Mouse (Mus musculus): ENCODE measurements at regions not wholly inside any gene's neighbourhood (a gene's known extent, or its start where the extent isn't known, plus 50 kb on each side); places are given as distances from the start of the nearest gene placed in this dataset.

- no peak for DNase-seq (ENCODE audit: low spot score)
Observed at GRCm38 (mm10) chr10:21482659-21483058, 105.6 kb downstream of the Aldh8a1 start.

GRCm38 (mm10) chr10:21483373-21483772, 106.3 kb downstream of the Aldh8a1 start:
- DNase-seq (ENCODE audit: low spot score) = no peak

- DNase-seq (ENCODE audit: low spot score) = no peak
Observed at GRCm38 (mm10) chr10:21488374-21488930, 104.5 kb upstream of the 1700020N01Rik start.

GRCm38 (mm10) chr10:21490910-21491309, 102.0 kb upstream of the 1700020N01Rik start:
- peak; percentile 16 for DNase-seq (ENCODE audit: low spot score)

GRCm38 (mm10) chr10:21492254-21492894, 100.6 kb upstream of the 1700020N01Rik start:
- DNase-seq (ENCODE audit: low spot score) = no peak

GRCm38 (mm10) chr10:21494536-21494935, 98.4 kb upstream of the 1700020N01Rik start:
- DNase-seq (ENCODE audit: low spot score) = no peak

- no peak for DNase-seq (ENCODE audit: low spot score)
Observed at GRCm38 (mm10) chr10:21497110-21497509, 95.8 kb upstream of the 1700020N01Rik start.

GRCm38 (mm10) chr10:21498143-21498542, 94.8 kb upstream of the 1700020N01Rik start:
- no peak for DNase-seq (ENCODE audit: low spot score)

- DNase-seq (ENCODE audit: low spot score) = no peak
Observed at GRCm38 (mm10) chr10:21501658-21502057, 91.3 kb upstream of the 1700020N01Rik start.

- DNase-seq (ENCODE audit: low spot score) = no peak
Observed at GRCm38 (mm10) chr10:21504431-21504830, 88.5 kb upstream of the 1700020N01Rik start.

- DNase-seq (ENCODE audit: low spot score) = no peak
Observed at GRCm38 (mm10) chr10:21511386-21511785, 81.6 kb upstream of the 1700020N01Rik start.

- DNase-seq (ENCODE audit: low spot score) = no peak
Observed at GRCm38 (mm10) chr10:21512486-21512885, 80.5 kb upstream of the 1700020N01Rik start.

GRCm38 (mm10) chr10:21517721-21518120, 75.2 kb upstream of the 1700020N01Rik start:
- no peak for DNase-seq (ENCODE audit: low spot score)

- DNase-seq (ENCODE audit: low spot score) = no peak
Observed at GRCm38 (mm10) chr10:21520854-21521253, 72.1 kb upstream of the 1700020N01Rik start.

- DNase-seq (ENCODE audit: low spot score) = no peak
Observed at GRCm38 (mm10) chr10:21525555-21525954, 67.4 kb upstream of the 1700020N01Rik start.

GRCm38 (mm10) chr10:21528396-21528795, 64.5 kb upstream of the 1700020N01Rik start:
- DNase-seq (ENCODE audit: low spot score) = no peak

GRCm38 (mm10) chr10:21529098-21529749, 63.7 kb upstream of the 1700020N01Rik start:
- DNase-seq (ENCODE audit: low spot score) = no peak

- peak; percentile 13 for DNase-seq (ENCODE audit: low spot score)
Observed at GRCm38 (mm10) chr10:21532142-21532541, 60.8 kb upstream of the 1700020N01Rik start.

- no peak for DNase-seq (ENCODE audit: low spot score)
Observed at GRCm38 (mm10) chr10:21535631-21536030, 57.3 kb upstream of the 1700020N01Rik start.

GRCm38 (mm10) chr10:21538481-21538880, 54.5 kb upstream of the 1700020N01Rik start:
- DNase-seq (ENCODE audit: low spot score) = no peak

Measured in urinary bladder, postnatal 25 days (tissue).